Mouse (Mus musculus): ENCODE results near the gene Pnn.
A peak's percentile ranks its signal among the peaks of the same experiment; 100 is the strongest.
"Not testable (repeated sequence)": the region's sequence is repeated elsewhere in the genome, so short reads cannot be mapped to it uniquely, and the experiment has no call there.

Gene Pnn

DNA sequence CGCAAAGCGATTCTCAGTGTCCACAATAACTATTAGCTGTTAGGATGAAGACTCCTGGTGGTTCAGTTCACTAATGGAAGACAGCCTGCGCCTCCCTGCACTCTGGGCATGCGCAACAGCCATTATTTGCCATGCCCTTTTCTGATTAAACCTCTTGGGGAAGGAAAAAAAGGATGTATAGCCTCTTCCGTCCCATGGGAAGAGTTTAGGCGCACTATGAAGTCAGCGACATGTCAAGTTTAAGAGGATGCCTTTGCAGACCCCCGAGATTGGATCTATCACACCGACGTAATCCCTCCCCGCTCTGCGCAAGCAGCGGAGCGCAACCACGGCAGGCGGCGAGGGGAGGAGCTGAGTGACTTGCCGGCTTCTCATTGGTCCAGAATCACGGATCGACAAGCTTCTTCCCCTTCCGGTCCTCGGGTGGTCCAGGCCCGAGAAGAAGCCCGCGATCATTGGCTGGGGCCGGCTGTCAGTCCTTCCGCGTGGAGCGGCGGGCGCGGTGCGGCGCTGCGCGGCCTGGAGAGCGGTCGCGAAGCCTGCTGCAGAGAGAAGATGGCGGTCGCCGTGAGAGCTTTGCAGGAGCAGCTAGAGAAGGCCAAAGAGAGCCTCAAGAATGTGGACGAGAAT, at the start of gene Pnn:
Pnn (plus strand) TSS at position 437 of the 630 bp plus-strand sequence.
- DNase-seq (ENCODE audit: low spot score in 2 of 2) = peak; percentile 96 to 97

GRCm38 (mm10) chr12:59017970-59018369, 48.7 kb upstream of the Pnn start:
- DNase-seq (ENCODE audit: low spot score in 2 of 2) = no peak

- DNase-seq (ENCODE audit: low spot score in 2 of 2) = no peak
Observed at GRCm38 (mm10) chr12:59019891-59020290, 46.8 kb upstream of the Pnn start.

- no peak for DNase-seq (ENCODE audit: low spot score in 2 of 2)
Observed at GRCm38 (mm10) chr12:59021306-59021705, 45.4 kb upstream of the Pnn start.

DNA sequence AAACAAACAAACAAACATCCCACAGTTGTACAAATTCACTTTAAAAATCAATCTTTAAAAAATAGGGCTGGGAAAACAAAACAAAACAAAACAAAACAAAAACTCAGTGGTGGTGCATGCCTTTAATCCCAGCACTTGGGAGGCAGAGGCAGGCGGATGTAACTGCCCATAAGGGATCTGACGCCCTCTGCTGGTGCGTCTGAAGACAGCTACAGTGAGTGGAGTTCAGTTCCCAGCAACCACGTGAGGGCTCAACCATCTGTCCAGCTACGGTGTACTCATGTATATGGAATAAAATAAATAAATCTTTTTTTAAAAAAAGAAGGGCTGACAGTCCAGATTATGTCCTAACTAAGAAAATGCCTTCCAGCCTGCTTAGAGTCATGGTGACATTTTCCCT, 34.6 kb upstream of the Pnn start:
- peak in 1 of 2 experiments; percentile 18 for DNase-seq (ENCODE audit: low spot score in 2 of 2)

GRCm38 (mm10) chr12:59039162-59039970, 27.3 kb upstream of the Pnn start:
- no peak for DNase-seq (ENCODE audit: low spot score in 2 of 2)

DNA sequence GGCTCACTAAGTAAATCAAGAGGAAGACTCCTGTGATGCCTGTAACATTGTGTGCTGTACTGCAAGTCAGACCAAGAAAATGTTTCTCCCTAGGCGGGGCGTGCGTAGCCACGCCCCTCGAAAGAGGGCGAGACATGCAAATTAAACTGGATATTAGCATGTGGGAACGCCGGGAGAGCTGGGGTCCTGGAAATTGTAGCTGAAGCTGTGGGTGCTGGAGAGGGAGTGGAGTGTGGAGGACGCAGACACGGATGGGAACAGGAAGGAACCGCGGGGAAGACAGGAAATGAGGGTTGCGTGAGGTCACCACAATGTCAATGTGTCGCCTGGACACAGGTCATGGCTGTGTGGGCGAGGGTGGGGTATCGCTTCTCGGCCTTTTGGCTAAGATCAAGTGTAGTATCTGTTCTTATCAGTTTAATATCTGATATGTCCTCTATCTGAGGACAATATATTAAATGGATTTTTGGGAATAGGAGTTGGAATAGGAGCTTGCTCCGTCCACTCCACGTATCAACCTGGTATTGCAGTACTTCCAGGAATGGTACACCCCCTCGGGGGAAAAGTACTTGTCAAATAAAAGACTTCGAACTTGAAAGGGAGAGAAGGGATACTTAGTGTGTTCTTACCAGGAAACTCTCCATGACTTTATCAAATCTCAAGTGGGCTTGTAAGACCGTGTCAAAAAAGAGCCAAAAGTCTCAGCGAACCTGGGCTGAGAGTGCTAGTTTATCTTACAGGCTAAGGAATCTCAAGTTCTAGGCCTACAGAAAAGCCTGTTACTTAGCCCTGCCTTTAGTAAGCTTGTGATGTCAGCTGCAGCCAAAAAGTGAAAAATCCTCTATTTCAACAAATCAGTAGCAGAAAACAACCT, 26.5 kb upstream of the Pnn start:
- peak in 1 of 2 experiments; percentile 22 for DNase-seq (ENCODE audit: low spot score in 2 of 2)

DNA sequence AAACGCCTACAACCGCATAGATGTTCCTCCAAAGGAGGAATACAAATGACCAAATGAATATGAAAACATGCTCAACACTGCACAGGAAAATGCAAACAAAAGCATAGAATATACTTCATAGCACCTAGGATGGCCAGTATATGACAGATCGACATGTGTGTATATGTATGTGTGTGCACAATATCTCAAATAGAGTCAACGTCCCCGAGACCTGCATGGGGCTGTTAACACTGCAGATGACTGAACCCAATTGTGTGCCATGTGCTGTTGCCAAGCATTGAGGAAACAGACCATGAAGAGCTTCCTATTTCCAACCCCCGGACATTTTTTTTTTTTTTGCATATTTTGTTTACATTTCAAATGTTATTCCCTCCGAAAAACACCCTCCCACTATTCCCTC, 25.8 kb upstream of the Pnn start:
- peak in 1 of 2 experiments; percentile 17 for DNase-seq (ENCODE audit: low spot score in 2 of 2)

- no peak for DNase-seq (ENCODE audit: low spot score in 2 of 2)
Observed at GRCm38 (mm10) chr12:59052470-59052869, 14.2 kb upstream of the Pnn start.

DNA sequence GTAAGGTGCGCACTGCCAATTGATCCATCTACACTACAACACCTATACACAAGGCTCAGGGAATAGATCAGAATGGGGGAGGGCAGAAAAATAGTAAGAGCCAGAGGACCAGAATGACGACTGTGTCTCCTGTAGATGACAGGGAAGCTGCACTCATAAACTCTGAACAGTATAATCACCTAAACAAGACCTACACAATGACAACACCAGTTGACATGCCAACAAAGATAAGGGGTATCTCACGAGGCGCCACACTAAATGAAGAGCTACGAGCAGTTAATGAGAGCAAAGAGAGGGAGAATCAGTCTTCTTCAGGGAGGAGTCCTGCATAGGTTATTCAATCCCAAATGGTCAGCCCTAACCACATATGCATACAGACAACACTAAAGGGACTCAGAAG, 13.5 kb upstream of the Pnn start:
- no peak for DNase-seq (ENCODE audit: low spot score in 2 of 2)

DNA sequence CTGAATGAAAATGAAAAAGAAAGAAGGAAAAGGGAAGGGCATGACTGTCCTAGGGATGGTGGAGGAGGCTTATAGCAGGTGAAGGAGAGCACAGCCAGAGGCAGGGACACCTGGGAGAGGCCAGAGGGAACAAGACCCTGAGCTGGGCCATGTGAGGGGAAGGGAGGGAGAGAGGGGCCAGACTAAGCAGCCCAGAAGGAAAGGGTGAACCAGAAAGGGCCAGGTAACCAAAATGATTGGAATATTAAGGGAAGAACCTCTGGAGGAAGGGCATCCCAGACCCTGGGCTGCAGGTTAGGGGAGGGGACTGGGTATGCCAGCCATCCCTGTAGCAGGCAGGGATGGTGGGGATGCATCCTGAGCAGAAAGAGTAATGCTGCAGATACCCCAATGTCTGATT, 12.7 kb upstream of the Pnn start:
- no peak for DNase-seq (ENCODE audit: low spot score in 2 of 2)

GRCm38 (mm10) chr12:59055196-59055850, 11.4 kb upstream of the Pnn start:
- no peak for DNase-seq (ENCODE audit: low spot score in 2 of 2)

DNA sequence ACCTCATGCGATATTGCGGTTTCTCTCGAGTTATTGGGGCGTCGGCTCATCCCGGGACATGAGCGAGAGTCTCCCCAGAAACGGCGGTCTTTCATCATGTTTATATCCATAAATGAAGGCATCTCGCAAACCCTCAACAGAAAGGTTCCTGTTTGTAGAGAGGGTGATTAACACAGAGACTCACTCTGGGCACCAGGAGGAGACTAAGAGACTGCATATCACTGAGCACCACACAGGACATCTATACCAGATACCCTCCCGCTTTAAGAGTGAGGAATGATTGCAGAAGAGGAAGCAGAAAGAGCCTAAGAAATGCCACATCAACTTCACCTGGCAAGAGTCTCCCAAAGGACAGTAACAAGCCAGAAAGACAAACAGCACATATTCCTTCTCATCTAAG, 10.5 kb upstream of the Pnn start:
- no peak for DNase-seq (ENCODE audit: low spot score in 2 of 2)

DNA sequence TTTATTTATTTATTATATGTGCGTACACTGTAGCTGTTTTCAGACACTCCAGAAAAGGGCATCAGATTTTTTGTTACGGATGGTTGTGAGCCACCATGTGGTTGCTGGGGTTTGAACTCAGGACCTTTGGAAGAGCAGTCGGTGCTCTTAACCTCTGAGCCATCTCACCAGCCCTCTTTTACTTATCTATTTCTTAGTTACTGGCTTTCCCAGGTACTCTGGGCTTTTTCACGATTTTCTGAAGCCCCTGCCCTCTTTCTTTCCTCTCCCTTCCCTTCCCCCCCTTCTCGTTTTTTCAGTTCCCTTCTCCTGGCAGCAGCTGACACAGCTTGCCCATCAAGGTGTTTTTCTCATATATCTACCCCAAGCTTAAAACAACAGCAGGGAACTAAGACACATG, 8.4 kb upstream of the Pnn start:
- not testable (repeated sequence) for DNase-seq (ENCODE audit: low spot score in 2 of 2)

- no peak for DNase-seq (ENCODE audit: low spot score in 2 of 2)
Observed at GRCm38 (mm10) chr12:59060322-59060721, 6.4 kb upstream of the Pnn start.

DNA sequence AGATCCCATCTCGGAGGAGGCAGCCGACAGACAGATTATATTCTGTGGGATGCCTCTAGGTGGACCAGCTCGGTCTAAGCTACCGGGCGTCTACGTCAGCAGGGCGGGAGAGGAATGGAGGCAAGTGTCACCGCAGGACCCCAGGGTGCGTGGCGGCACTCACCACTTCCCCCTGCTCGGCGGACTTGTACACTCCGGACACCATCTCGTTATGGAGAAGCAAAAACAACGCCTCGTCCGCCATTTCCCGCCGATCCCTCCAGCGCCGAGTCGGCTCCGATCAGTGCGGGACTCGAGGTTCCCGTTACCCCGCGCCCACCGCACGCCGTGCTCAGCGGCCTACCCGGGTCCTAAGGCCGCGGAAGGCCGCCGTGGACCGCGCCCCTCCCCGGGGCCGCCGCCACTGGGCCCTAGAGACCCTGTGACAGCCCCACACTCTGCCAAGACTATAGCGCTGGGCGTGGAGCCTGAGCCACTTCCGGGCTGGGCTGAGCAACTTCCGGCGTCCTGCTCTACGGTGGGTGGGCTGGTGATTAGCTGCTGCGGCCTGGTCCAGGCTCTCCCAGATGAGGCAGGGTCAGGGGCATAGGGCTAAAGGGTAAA, 5.6 kb upstream of the Pnn start, which contains the start of gene Trappc6b:
Trappc6b (minus strand) TSS at position 480 of the 603 bp plus-strand sequence.
- peak; percentile 75 to 76 for DNase-seq (ENCODE audit: low spot score in 2 of 2)

- no peak for DNase-seq (ENCODE audit: low spot score in 2 of 2)
Observed at GRCm38 (mm10) chr12:59064837-59065236, 1.8 kb upstream of the Pnn start.

- DNase-seq (ENCODE audit: low spot score in 2 of 2) = no peak
Observed at GRCm38 (mm10) chr12:59065776-59066175, 908 bp upstream of the Pnn start.

DNA sequence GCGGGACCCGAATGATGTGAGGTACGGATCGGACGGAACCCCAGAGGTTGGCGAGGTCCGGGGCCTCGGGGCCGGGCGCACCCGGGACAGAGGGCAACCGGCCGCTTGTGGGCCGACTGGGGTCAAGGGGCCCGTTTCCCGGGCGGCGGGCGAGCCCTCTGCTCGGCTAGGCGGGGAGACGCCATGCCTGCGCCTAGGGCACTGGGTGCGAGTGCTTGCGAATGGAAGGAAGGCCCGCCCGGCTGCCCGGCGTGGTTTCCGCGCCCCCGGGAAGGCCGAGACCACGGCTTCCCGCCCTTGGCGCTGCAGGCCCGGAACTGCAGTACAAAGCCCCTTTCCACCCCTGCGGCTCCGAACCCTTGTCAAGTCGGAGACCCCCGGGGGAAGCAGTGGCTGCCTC, 411 bp downstream of the Pnn start:
- DNase-seq (ENCODE audit: low spot score in 2 of 2) = no peak

DNA sequence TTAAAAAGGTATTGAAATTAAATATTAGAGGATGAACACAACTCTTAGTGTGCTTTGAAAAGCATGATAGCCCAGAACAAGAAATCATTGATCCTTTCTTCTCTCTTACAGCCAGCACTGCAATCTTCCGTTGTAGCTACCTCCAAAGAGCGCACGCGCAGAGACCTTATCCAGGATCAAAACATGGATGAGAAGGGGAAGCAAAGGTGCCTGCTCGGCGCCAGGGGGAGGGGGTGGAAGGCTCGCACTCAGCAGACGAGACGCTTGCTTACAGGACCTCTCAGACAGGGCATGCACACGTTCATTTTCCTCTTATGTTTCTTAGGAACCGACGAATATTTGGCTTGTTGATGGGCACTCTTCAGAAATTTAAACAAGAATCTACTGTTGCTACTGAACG, 2.1 kb downstream of the Pnn start:
- no peak for DNase-seq (ENCODE audit: low spot score in 2 of 2)

- no peak for DNase-seq (ENCODE audit: low spot score in 2 of 2)
Observed at GRCm38 (mm10) chr12:59072286-59072685, 5.6 kb downstream of the Pnn start.
